31 mouse cellular contexts compared by ENCODE assay signal in genomic region chr10:59835301-59836155, GRCm38 (mm10). TPM values are rescaled to one million over a fixed set of nuclear protein-coding genes. Genes with fewer than 3 reads are reported as not detected.
DNase-seq lines count a peak whose midpoint lies in the region; ATAC-seq and TF ChIP-seq lines count a peak whose summit lies in the region.
"Had no signal": no experiment of that assay in that cellular context is flagged by ENCODE, and none has a peak within 500 bp of the region (broad histone marks: within the 10 kb centered on the region; RNA-seq: fewer than 3 reads in every experiment).

No protein-coding gene starts in this region.

- H3K9ac ChIP-seq in kidney, embryonic 14.5 days (ENCODE audit: low read depth, low read length) = no peak overlapping the region
- H3K9ac ChIP-seq in midbrain, embryonic 11.5 days (ENCODE audit: low read length) = no peak overlapping the region
- no peak overlapping the region for H3K9ac ChIP-seq in midbrain, embryonic 14.5 days (replicated peaks; ENCODE audit: low read length)
- H3K9ac ChIP-seq: embryonic facial prominence, embryonic 13.5 days; forebrain, embryonic 15.5 days; heart, embryonic 12.5 days; hindbrain, embryonic 15.5 days; liver, embryonic 12.5 days; liver, postnatal 0 days; midbrain, embryonic 15.5 days; neural tube, embryonic 12.5 days had no signal

- WGBS in kidney, embryonic 14.5 days = 41% methylated on average over 14 of the region's 14 CpGs
- 93% methylated on average over 14 of the region's 14 CpGs for WGBS in midbrain, embryonic 11.5 days
- WGBS in midbrain, embryonic 14.5 days = 89% methylated on average over 14 of the region's 14 CpGs

- DNase-seq in kidney, adult 11 months = no peak
- DNase-seq in layer of hippocampus, adult 2 months (ENCODE audit: low spot score in 2 of 2) = no peak
- DNase-seq in layer of hippocampus, adult 8-10 months (ENCODE audit: low spot score in 2 of 2) = no peak
- peak; percentile 2 for DNase-seq in midbrain, embryonic 11.5 days (ENCODE audit: low spot score, missing footprints)
- DNase-seq in midbrain, embryonic 14.5 days = no peak
- peak; percentile 78 for DNase-seq in brain, adult 2 months (ENCODE audit: low read depth, low spot score)
- no peak for DNase-seq in thymus, adult 18-20 months
- DNase-seq: adrenal gland, postnatal 10 days; cerebellum, adult 11 months; cerebellum, adult 9-10 months; cerebellum, postnatal 36 days; heart, adult 2 months; heart, postnatal 4 days; kidney, adult 18-20 months; left cerebral cortex, postnatal 4 days; liver, postnatal 0 days; lung, postnatal 10 days; retina, postnatal 1 day; spleen, adult 18-20 months; thymus, postnatal 25 days had no signal

- H3K4me2 ChIP-seq in kidney, embryonic 14.5 days (replicated peaks; ENCODE audit: low read depth, low read length) = no peak overlapping the region
- H3K4me2 ChIP-seq in midbrain, embryonic 11.5 days = no peak overlapping the region
- no peak overlapping the region for H3K4me2 ChIP-seq in midbrain, embryonic 14.5 days (ENCODE audit: low read length)
- H3K4me2 ChIP-seq: embryonic facial prominence, embryonic 13.5 days; forebrain, embryonic 15.5 days; heart, embryonic 12.5 days; hindbrain, embryonic 15.5 days; liver, embryonic 12.5 days; midbrain, embryonic 15.5 days; neural tube, embryonic 12.5 days had no signal

- no peaks in the 10 kb centered on the region for H3K9me3 ChIP-seq in kidney, embryonic 14.5 days (ENCODE audit: control insufficient read depth, low read length)
- H3K9me3 ChIP-seq in midbrain, embryonic 11.5 days (ENCODE audit: control insufficient read depth, low read length) = no peaks in the 10 kb centered on the region
- no peaks in the 10 kb centered on the region for H3K9me3 ChIP-seq in midbrain, embryonic 14.5 days (ENCODE audit: control insufficient read depth, low read length)
- H3K9me3 ChIP-seq: embryonic facial prominence, embryonic 13.5 days; forebrain, embryonic 10.5 days; forebrain, embryonic 15.5 days; heart, embryonic 12.5 days; hindbrain, embryonic 15.5 days; liver, embryonic 12.5 days; midbrain, embryonic 15.5 days; neural tube, embryonic 12.5 days had no signal

- no peak overlapping the region for H3K4me3 ChIP-seq in kidney, embryonic 14.5 days (ENCODE audit: low read length)
- H3K4me3 ChIP-seq in layer of hippocampus, adult 2 months = no peak overlapping the region
- H3K4me3 ChIP-seq in midbrain, embryonic 11.5 days (ENCODE audit: low read depth, low read length) = no peak overlapping the region
- no peak overlapping the region for H3K4me3 ChIP-seq in midbrain, embryonic 14.5 days (replicated peaks; ENCODE audit: low read depth, low read length)
- H3K4me3 ChIP-seq: embryonic facial prominence, embryonic 13.5 days; forebrain, embryonic 10.5 days; forebrain, embryonic 15.5 days; heart, adult 2 months; heart, embryonic 12.5 days; hindbrain, embryonic 15.5 days; liver, embryonic 12.5 days; midbrain, embryonic 15.5 days; neural tube, embryonic 12.5 days had no signal

- TF ChIP-seq CTCF in layer of hippocampus, adult 2 months (conservative IDR thresholded peaks at IDR 0.05) = no peak

- peak overlapping the region; percentile 48; the same call in 1 of the 2 replicates for H3K27ac ChIP-seq in kidney, embryonic 14.5 days (ENCODE audit: low read depth, low read length)
- H3K27ac ChIP-seq in layer of hippocampus, adult 2 months = peak overlapping the region; percentile 60
- H3K27ac ChIP-seq in midbrain, embryonic 11.5 days (ENCODE audit: low read depth, low read length) = no peak overlapping the region
- no peak overlapping the region for H3K27ac ChIP-seq in midbrain, embryonic 14.5 days (replicated peaks; ENCODE audit: low read depth, low read length)
- H3K27ac ChIP-seq: embryonic facial prominence, embryonic 13.5 days; forebrain, embryonic 10.5 days; forebrain, embryonic 15.5 days; heart, adult 2 months; hindbrain, embryonic 15.5 days; liver, embryonic 12.5 days; midbrain, embryonic 15.5 days; neural tube, embryonic 12.5 days had no signal

- H3K4me1 ChIP-seq in kidney, embryonic 14.5 days (ENCODE audit: control insufficient read depth, insufficient read depth, low read length) = 0 out of 2 replicates have a peak, but pooled peaks cover 5% of the 10 kb centered on the region
- H3K4me1 ChIP-seq in midbrain, embryonic 11.5 days (ENCODE audit: control insufficient read depth, insufficient read depth, low read length) = no peaks in the 10 kb centered on the region
- H3K4me1 ChIP-seq in midbrain, embryonic 14.5 days (ENCODE audit: control insufficient read depth, insufficient read depth, low read length) = no peaks in the 10 kb centered on the region
- H3K4me1 ChIP-seq: embryonic facial prominence, embryonic 13.5 days; forebrain, embryonic 10.5 days; forebrain, embryonic 15.5 days; hindbrain, embryonic 15.5 days; liver, embryonic 12.5 days; midbrain, embryonic 15.5 days; neural tube, embryonic 12.5 days had no signal

- peak; percentile 76; the same call in 1 of the 2 replicates for ATAC-seq in kidney, embryonic 14.5 days (ENCODE audit: low FRiP score, low TSS enrichment)
- ATAC-seq in midbrain, embryonic 11.5 days (ENCODE audit: low FRiP score) = no peak
- ATAC-seq in midbrain, embryonic 14.5 days (ENCODE audit: low FRiP score, low TSS enrichment) = no peak
- ATAC-seq: forebrain, embryonic 15.5 days; inflammation-experienced regulatory T-cells, adult 6 months; liver, embryonic 12.5 days; liver, postnatal 0 days; midbrain, embryonic 15.5 days; Patski had no signal

- peaks cover 8% of the 10 kb centered on the region; the same call in 1 of the 2 replicates for H3K36me3 ChIP-seq in kidney, embryonic 14.5 days (ENCODE audit: control insufficient read depth, insufficient read depth, low read length)
- no peaks in the 10 kb centered on the region for H3K36me3 ChIP-seq in midbrain, embryonic 11.5 days (ENCODE audit: control insufficient read depth, insufficient read depth, low read length)
- 0 out of 2 replicates have a peak, but pooled peaks cover 3% of the 10 kb centered on the region for H3K36me3 ChIP-seq in midbrain, embryonic 14.5 days (ENCODE audit: control insufficient read depth, insufficient read depth, low read length)
- H3K36me3 ChIP-seq: forebrain, embryonic 15.5 days; hindbrain, embryonic 15.5 days; midbrain, embryonic 15.5 days had no signal

- no peaks in the 10 kb centered on the region for H3K27me3 ChIP-seq in kidney, embryonic 14.5 days (ENCODE audit: control insufficient read depth, insufficient read depth, low read length)
- H3K27me3 ChIP-seq in midbrain, embryonic 11.5 days (ENCODE audit: control insufficient read depth, insufficient read depth, low read length) = no peaks in the 10 kb centered on the region
- no peaks in the 10 kb centered on the region for H3K27me3 ChIP-seq in midbrain, embryonic 14.5 days (ENCODE audit: control insufficient read depth, insufficient read depth, low read length)
- H3K27me3 ChIP-seq: embryonic facial prominence, embryonic 13.5 days; forebrain, embryonic 15.5 days; heart, embryonic 12.5 days; hindbrain, embryonic 15.5 days; liver, embryonic 12.5 days; midbrain, embryonic 15.5 days; neural tube, embryonic 12.5 days; Patski had no signal

RNA-seq across cellular contexts. Expression of gene Dnajb12, which starts 43.8 kb away (rescaled TPM):
- polyA plus RNA-seq in kidney, embryonic 14.5 days (2014; fragmentation: Nextera tagmentation; extraction: Ambion mirVana) = 24.6 and 36.0 TPM in 2 replicates
- 10 to 100 TPM; 54.4 to 56.8 TPM for total RNA-seq in layer of hippocampus, adult 2 months (2021)
- total RNA-seq in layer of hippocampus, adult 8-10 months (2022) = 10 to 100 TPM; 51.1 to 55.4 (median 52.6) TPM
- 21.0 and 22.4 TPM in 2 replicates for polyA plus RNA-seq in midbrain, embryonic 11.5 days (2014; fragmentation: Nextera tagmentation; extraction: Ambion mirVana)
- polyA plus RNA-seq in midbrain, embryonic 14.5 days (2014; fragmentation: Nextera tagmentation; extraction: Ambion mirVana) = 15.9 and 20.5 TPM in 2 replicates

Comparison
In these comparisons a context has a peak if more than half of its experiments do, and no peak if none do; other contexts are left out.
1. DNase-seq: peak in midbrain, embryonic 11.5 days (single experiment) and brain, adult 2 months (single experiment); none in kidney, adult 11 months (single experiment), layer of hippocampus, adult 2 months (0 of 2), layer of hippocampus, adult 8-10 months (0 of 2), midbrain, embryonic 14.5 days (single experiment) and thymus, adult 18-20 months (0 of 2).
2. H3K27ac ChIP-seq: peak in kidney, embryonic 14.5 days (single experiment) and layer of hippocampus, adult 2 months (single experiment); none in midbrain, embryonic 11.5 days (single experiment) and midbrain, embryonic 14.5 days (single experiment).